Mouse (Mus musculus): ENCODE measurements around the gene Arf4. TPM values are rescaled to one million over a fixed set of nuclear protein-coding genes. Genes with fewer than 3 reads are reported as not detected.
"Not testable (repeated sequence)": the region's sequence is repeated elsewhere in the genome, so short reads cannot be mapped to it uniquely, and the experiment has no call there.

Arf4 gene
- polyA plus RNA-seq, 1 experiment from 2014 or later, result 625 TPM

- not testable (repeated sequence) for H3K4me1 ChIP-seq (replicated peaks); H3K27ac ChIP-seq; H3K4me3 ChIP-seq (replicated peaks); H3K27me3 ChIP-seq (replicated peaks); H3K9ac ChIP-seq; ATAC-seq; H3K36me3 ChIP-seq; H3K4me2 ChIP-seq (replicated peaks); H3K9me3 ChIP-seq
- 83% methylated on average over 5 of the region's 5 CpGs for WGBS
Observed at GRCm38 (mm10) chr14:26705246-26705645, 67.4 kb downstream of the Arf4 start.

Other genes starting within 250 kb of the Arf4 start
- gene Slmap, start 103.1 kb upstream of the Arf4 start, polyA plus RNA-seq (2015; fragmentation: Nextera tagmentation; extraction: Ambion mirVana), result 42.2 and 48.8 TPM in 2 replicates
- gene Dennd6a, start 64.2 kb upstream of the Arf4 start, polyA plus RNA-seq (2015; fragmentation: Nextera tagmentation; extraction: Ambion mirVana), result 29.0 and 32.0 TPM in 2 replicates
- 10.1 and 10.2 TPM in 2 replicates for gene Pde12, start 31.8 kb downstream of the Arf4 start, polyA plus RNA-seq (2015; fragmentation: Nextera tagmentation; extraction: Ambion mirVana)
- 0.05 and 0.08 TPM in 2 replicates for gene Dnah12, start 55.2 kb downstream of the Arf4 start, polyA plus RNA-seq (2015; fragmentation: Nextera tagmentation; extraction: Ambion mirVana)